Mouse (Mus musculus) kidney, adult 2 months (tissue): ENCODE results near the gene Fhit.

Source experiments
- CTCF ChIP-seq: fragments of 200-500 bp; conservative IDR thresholded peaks from 2 replicates; pipeline ENCODE4 v1.5.1; 2011; ENCODE audit warnings: low read depth, mild to moderate bottlenecking, control low read depth, low read length, moderate library complexity, mixed read lengths; ENCODE audit not compliant: insufficient read depth, insufficient read length
- POLR2A ChIP-seq: fragments of 200-500 bp; IDR thresholded peaks from one replicate; pipeline ENCODE4 v1.6.1; 2011; ENCODE audit warnings: low read depth, low read length, control low read depth

DNA sequence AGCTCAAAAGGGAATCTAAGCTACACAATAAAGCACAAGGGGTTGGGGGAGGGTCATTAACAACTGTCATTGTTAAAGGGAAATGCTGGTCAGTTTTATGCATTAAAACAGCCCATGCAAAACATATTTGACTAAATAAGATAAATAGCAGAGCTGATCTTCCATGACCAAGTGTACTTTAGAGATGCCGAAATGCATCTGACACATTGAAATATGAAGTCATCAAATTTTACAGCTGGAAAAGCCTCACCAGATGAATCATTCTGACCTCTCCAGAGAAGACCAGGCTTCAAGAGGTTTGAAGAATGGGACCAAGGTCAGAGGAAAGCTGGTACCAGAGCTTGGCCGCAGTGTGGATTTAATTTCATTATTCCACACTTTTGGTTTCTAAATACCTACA, 990.1 kb downstream of the Fhit start:
- TF ChIP-seq POLR2A (no peak), CTCF (no peak)
